Mouse (Mus musculus): ENCODE data around the gene Pald1. TPM values are rescaled to one million over a fixed set of nuclear protein-coding genes. Genes with fewer than 3 reads are reported as not detected.

The Pald1 gene
- total RNA-seq, 4 experiments from 2014 or later: 11.3 to 21.8 (median 12.9) TPM

DNA sequence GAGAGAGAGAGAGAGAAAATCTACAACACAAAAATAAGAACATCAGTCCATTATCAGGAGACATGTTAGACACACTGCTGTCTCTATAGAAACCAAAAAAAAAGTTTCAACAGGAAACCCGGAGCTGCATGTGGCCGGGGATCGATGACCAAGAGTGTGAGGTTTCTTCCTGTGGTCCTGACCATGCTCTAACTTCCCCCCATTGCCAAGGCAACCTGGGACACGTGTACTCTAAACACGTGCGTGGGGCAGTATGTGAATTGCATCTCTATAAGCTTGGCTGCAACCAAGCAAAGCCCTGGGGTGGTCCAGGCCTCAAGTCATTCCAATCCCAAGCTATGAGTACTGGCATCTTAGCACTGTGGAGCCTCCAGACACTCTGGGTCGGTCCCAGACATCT lies 48.8 kb downstream of the Pald1 start:
- no peak for DNase-seq (ENCODE audit: low spot score)

GRCm38 (mm10) chr10:61331046-61331445 lies 52.3 kb downstream of the Pald1 start:
- no peak for DNase-seq (ENCODE audit: low spot score)

DNA sequence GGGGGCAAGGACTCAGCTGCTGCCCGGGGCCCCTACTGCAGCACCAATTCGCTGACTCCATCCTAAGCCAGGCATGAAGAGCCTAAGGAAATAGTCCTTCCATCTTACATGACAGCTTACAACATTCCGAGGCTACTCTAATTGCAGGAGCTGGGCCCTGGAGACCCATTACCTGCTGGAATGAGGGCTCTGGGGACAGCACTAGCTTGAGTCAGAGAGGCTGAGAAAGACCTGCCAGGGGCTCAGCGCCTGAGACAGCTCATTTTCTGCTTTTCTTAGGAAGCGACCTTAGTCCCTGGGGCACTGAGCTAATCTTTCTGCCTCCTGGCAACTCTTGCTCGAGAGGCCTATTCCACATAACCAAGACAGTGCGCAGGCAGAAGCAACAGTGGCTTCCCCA lies 54.4 kb downstream of the Pald1 start:
- DNase-seq (ENCODE audit: low spot score): no peak

- no peak for DNase-seq (ENCODE audit: low spot score)
These were observed 55.8 kb downstream of the Pald1 start for GRCm38 (mm10) chr10:61327545-61327944.

- no peak for DNase-seq (ENCODE audit: low spot score)
These were observed 57.5 kb downstream of the Pald1 start for GRCm38 (mm10) chr10:61325782-61326328.

- DNase-seq (ENCODE audit: low spot score): peak; percentile 52
These were observed 58.6 kb downstream of the Pald1 start for GRCm38 (mm10) chr10:61324717-61325116.

DNA sequence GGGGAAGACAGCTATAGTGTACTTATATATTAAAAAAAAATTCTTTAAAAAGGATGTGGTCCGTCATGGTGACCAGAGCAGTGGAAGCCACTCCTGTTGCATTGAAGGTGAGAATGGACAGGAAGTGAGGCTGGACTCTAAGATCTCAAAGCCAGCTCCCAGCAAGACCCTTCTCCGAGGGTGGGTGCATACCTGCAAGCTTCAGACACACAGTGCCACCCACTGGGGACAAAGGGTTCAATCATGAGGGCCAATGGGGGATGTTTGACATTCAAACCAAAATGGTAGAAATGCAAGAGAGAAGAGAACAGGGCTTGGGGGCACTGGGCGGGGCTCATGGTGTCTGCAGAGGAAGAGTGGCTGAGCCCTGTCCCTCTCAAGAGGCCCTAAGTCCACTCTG lies 64.8 kb downstream of the Pald1 start:
- no peak for DNase-seq (ENCODE audit: low spot score)

GRCm38 (mm10) chr10:61315324-61315880 lies 67.9 kb downstream of the Pald1 start:
- no peak for DNase-seq (ENCODE audit: low spot score)

- no peak for DNase-seq (ENCODE audit: low spot score)
These were observed 69.6 kb downstream of the Pald1 start for GRCm38 (mm10) chr10:61313750-61314149.

GRCm38 (mm10) chr10:61312754-61313153 lies 70.6 kb downstream of the Pald1 start:
- DNase-seq (ENCODE audit: low spot score): no peak

DNA sequence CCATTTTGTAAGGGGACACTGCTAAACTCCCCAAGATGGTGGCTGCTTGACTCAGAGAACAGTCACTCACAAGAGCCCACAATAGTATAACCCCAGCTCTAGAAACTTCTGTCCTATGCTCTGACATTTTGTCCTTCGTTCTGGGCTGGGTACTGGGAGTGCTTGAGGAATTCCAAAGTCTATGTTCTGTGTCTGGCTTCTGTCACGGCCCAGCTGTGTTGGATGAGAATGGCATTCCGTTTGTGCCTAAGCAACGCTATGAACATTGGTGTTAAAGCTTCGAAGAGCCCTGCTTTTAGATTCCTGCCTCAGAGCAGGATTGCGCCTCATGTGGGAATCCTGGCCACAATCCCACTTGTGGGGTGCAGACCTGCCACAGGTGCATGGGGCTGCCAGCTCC lies 71.2 kb downstream of the Pald1 start:
- no peak for DNase-seq (ENCODE audit: low spot score)

GRCm38 (mm10) chr10:61308706-61309320 lies 74.5 kb downstream of the Pald1 start:
- DNase-seq (ENCODE audit: low spot score): no peak

DNA sequence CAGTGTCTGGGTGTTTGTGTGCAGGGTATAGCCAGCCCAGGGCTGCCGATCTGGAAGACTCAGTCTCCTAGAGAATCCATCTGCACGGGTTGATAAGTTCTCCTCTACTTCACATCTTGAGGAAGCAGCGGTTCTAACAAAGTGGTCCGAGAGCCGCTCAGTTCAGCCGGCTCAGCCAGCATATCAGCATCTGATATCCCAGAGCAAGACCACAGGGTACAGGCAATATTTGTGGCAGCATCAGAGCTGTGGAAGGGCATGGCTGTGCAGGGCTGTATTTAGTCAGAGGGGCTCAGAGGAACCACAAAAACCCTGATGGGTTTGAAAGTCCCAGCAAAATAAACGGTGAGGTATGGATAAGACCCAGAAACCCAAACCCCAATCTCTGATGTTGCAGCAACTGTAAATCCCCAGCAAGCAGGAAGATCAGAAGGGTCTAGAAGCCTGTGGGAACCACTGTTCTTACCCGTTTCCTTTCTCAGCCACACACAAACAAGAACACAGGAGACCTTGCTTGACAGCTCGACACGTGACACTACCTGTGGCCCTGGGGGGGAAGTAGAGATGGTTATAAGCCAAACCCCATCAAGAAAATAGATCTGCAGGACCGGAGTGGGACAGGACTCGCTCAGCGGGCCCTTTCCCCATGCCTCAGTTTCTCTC lies 77.3 kb downstream of the Pald1 start:
- DNase-seq (ENCODE audit: low spot score): no peak

GRCm38 (mm10) chr10:61304046-61304445 lies 79.3 kb downstream of the Pald1 start:
- DNase-seq (ENCODE audit: low spot score): no peak

DNA sequence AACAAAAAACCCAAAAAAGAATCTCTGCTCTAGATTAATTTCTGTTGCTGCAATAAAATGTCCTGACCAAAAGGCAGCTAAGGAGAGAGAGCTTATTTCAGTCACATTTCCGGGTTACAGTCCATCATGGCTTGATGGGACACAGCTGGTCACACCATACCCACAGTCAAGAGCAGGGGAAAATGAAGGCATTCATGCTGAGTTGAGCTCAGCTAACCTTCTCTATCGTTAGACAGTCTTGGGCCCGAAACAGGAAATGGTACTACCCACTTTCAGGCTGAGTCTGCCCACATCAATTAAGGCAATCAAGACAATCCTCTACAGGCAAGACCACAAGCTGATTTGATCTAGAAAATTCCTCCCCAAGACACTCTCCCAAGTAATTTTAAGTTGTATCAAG lies 82.3 kb downstream of the Pald1 start:
- DNase-seq (ENCODE audit: low spot score): no peak

DNA sequence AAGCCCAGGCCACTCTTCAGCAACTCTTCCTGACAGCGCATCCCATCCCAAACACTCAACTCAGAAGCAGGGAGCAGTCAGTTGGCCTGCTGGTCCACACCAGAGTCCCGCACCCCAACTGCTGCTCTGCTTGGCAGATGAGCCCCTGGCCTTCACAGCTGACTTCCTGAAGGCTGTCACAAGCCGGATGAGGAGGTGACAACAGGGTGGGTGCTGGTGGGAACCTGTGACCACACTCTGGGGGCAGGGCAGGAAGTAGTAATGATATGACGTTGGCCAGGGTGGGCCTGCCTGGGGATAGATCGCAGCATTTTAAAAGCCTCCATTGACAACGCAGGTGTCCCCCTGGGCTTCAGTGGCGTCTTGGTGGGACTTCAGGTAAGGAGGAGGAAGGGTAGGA lies 85.9 kb downstream of the Pald1 start, which contains the start of gene Prf1:
Gene Prf1 (plus strand): TSS at position 357 of the 400 bp plus-strand sequence.
- no peak for DNase-seq (ENCODE audit: low spot score)

DNA sequence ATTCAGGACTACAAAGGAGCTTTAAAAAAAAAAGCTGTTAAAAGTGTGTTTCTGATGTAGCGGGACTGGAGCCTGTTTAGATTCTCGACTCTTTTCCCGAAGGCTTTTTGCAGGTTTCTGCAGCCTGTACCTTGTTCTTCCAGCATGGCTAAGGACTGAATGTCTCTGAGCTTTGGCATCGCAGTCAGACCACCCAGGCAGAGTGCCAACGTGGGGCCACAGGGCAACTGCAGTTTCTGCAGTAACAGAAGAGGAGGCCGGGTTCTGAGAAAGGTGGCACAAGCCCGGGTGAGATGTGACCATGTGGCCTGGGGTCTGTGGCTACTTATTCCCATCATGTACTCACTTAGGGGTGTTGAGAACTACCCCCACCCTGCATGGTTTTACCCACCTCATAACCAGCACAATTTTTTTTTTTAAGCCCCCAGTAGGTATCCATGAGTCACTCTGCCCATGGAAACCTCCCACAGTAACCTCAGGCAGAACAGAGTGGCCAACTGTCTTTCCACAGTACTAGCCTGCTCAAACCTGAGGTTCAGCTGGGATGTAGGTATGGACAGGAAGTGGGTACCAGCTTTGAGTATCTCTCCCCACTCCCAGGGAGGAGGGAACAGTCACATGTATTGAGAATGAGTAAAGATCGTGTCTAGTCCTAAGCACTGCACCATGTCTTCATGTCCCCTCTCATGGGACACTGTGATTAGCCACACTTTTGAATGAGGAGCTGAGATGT lies 86.5 kb downstream of the Pald1 start:
- no peak for DNase-seq (ENCODE audit: low spot score)

DNA sequence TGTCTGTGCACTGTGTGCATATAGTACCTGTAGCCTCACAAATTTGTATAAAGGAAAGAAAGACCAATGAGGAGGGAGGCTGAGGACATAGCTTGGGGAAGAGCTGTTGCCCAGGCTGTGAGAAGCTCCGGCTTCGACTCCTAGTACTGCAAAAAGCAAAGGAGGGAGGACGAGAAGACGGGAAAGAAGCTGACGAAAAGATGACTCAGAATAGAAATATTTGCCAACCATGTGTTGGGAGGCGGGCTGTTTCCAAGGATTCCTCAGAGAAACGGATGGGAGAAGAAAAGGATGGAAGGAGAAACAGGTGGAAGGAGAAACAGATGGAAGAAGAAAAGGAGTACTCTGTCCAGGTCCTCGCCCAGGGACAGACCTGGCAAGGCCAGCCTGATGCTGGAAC lies 89.1 kb downstream of the Pald1 start:
- no peak for DNase-seq (ENCODE audit: low spot score)

GRCm38 (mm10) chr10:61290479-61290878 lies 92.9 kb downstream of the Pald1 start:
- DNase-seq (ENCODE audit: low spot score): no peak

DNA sequence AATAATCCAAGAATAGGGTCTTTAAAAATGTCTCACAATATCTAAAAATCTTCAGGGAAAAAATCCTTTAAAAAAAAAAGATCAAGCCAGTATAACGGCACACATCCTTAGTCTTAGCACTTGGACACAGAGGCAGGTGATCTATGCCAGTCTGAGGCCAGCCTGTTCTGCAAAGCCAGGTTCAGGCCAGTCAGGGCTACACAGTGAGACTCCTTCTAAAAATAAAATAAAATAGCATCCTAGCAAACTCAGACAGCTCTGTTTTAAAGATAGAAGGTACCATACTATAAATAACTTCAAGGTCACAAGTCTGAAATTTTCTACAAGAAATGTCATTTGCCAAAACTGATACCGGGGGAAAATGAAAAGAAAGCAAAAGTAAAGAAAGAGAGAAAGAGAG lies 93.3 kb downstream of the Pald1 start:
- no peak for DNase-seq (ENCODE audit: low spot score)

DNA sequence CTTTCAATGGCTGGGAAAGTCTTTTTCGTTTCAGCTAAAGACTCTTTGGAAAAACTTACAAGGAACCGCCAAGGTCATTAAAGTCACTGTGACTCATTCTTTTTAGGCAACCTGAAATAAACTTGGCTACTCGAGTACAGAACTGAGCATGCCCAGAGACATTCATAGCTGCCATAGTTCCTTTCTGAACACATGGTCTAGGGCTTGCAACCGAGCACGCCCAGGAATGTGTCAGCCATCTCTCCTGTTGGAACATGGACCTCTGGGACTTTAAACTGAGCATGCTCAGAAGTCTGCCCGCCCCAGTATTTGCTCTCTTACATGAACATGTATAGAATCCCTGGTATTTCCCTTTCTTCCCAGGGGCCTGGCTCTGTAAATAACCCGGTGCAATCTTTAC lies 97.1 kb downstream of the Pald1 start:
- no peak for DNase-seq (ENCODE audit: low spot score)

DNA sequence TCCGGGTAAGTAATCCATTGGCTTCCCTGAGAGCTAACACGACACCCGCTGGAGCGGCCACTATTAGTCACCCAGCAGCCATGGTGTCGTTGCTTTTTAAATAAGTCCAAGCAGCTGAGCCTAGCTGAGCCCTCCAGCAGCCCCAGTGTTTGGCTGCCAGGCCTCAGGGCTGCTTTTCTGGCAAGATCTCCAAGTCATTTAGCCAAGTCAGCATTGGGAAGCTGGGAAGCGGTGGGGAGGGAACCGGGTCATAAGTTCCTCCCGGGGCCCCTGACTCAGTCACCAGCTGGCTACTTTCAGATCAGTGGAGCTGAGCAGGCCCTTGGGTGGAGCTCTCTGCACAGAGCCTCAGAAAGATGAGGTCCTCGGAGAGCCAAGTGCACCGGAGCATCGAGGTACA lies 98.1 kb downstream of the Pald1 start:
- DNase-seq (ENCODE audit: low spot score): peak; percentile 81

Measured in heart, adult 8-10 months (tissue).